Mouse (Mus musculus) lung, embryonic 16.5 days (tissue): ENCODE data around the gene Akap6. TPM values are rescaled to one million over a fixed set of nuclear protein-coding genes. Genes with fewer than 3 reads are reported as not detected.

Experiments
- ATAC-seq: fragments of 200-750 bp; cut with Nextera tagmentation; 2 replicates; pipeline ENCODE4 v1.8.0; 2017; ENCODE audit warnings: low read depth, mild to moderate bottlenecking, moderate library complexity
- H3K27ac ChIP-seq: fragments of 300-500 bp; sonication (generic); 2 replicates; pipeline ENCODE4 v1.5.1; 2014; ENCODE audit warnings: mild to moderate bottlenecking, control low read depth, low read length
- H3K27me3 ChIP-seq: fragments of 300-500 bp; sonication (generic); 2 replicates; pipeline ENCODE4 v1.6.1; 2014; ENCODE audit warnings: low read depth, low read length, mixed read lengths; ENCODE audit not compliant: control insufficient read depth, insufficient read depth
- H3K36me3 ChIP-seq: fragments of 300-500 bp; sonication (generic); 2 replicates; pipeline ENCODE4 v1.6.1; 2014; ENCODE audit warnings: low read length; ENCODE audit not compliant: control insufficient read depth, insufficient read depth
- H3K4me1 ChIP-seq: fragments of 300-500 bp; sonication (generic); replicated peaks from 2 replicates; pipeline ENCODE4 v1.6.1; 2014; ENCODE audit warnings: low read length, mixed read lengths; ENCODE audit not compliant: control insufficient read depth, insufficient read depth
- H3K4me2 ChIP-seq: fragments of 300-500 bp; sonication (generic); 2 replicates; pipeline ENCODE4 v1.6.1; 2014; ENCODE audit warnings: low read depth, low read length, control low read depth
- H3K4me3 ChIP-seq: fragments of 300-500 bp; sonication (generic); 2 replicates; pipeline ENCODE4 v1.5.1; 2014; ENCODE audit warnings: mild to moderate bottlenecking, low read length, control low read depth
- H3K9ac ChIP-seq: fragments of 300-500 bp; sonication (generic); 2 replicates; pipeline ENCODE4 v1.6.1; 2014; ENCODE audit warnings: low read length, control low read depth
- H3K9me3 ChIP-seq: fragments of 300-500 bp; sonication (generic); 2 replicates; pipeline ENCODE4 v1.6.1; 2016; ENCODE audit warnings: low read length; ENCODE audit not compliant: control insufficient read depth
- WGBS: fragments of 180-500 bp; shearing (Covaris S2); extraction: QIAGEN DNeasy Blood & Tissue Kit; methylation state at CpG from one replicate; pipeline ENCODE4 v1.1.7; 2014; 5-methylcytosine and 5-hydroxymethylcytosine counted together
- polyA plus RNA-seq: library from polyadenylated mRNA; unstranded; fragments of >200 nt; fragmentation: Nextera tagmentation; extraction: Ambion mirVana; gene quantifications from 2 replicates; pipeline ENCODE4 v1.2.1, GENCODE M21; 2015

Gene Akap6
- polyA plus RNA-seq, 1 experiment from 2014 or later = 0.64 TPM

- Histone ChIP-seq H3K36me3 (no peaks in the 10 kb centered on the region), H3K4me3 (no peak overlapping the region), H3K4me2 (no peak overlapping the region), H3K27me3 (no peaks in the 10 kb centered on the region; the same call in 1 of the 2 replicates), H3K9me3 (no peaks in the 10 kb centered on the region), H3K4me1 (peaks cover 3% of the 10 kb centered on the region; the same call in 1 of the 2 replicates), H3K27ac (no peak overlapping the region), H3K9ac (no peak overlapping the region)
- ATAC-seq = no peak
- WGBS = 61% methylated on average over 9 of the region's 9 CpGs
Observed at GRCm38 (mm10) chr12:53066321-53066720, 367.1 kb downstream of the Akap6 start.

DNA sequence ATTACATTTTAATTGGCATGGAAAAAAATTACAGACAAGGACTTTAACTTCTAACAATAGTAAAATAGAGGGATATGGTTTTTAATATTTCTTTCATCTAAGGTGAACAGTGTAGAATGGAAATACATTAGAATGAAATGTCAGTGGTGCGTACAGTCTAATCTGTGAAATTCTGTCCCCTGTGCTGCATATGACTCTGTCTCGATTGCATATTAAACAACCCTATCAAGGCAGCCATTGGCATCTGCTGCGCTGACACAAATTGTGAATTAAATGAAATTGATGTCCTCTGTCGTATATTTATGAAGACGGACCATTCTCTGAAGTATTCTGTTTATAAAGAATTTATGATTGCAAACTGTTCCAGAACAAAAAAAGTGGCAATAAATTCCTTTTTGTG lies 371.7 kb downstream of the Akap6 start:
- 84% methylated on average over 5 of the region's 5 CpGs for WGBS
- no peak for ATAC-seq
- H3K27ac ChIP-seq = no peak overlapping the region

DNA sequence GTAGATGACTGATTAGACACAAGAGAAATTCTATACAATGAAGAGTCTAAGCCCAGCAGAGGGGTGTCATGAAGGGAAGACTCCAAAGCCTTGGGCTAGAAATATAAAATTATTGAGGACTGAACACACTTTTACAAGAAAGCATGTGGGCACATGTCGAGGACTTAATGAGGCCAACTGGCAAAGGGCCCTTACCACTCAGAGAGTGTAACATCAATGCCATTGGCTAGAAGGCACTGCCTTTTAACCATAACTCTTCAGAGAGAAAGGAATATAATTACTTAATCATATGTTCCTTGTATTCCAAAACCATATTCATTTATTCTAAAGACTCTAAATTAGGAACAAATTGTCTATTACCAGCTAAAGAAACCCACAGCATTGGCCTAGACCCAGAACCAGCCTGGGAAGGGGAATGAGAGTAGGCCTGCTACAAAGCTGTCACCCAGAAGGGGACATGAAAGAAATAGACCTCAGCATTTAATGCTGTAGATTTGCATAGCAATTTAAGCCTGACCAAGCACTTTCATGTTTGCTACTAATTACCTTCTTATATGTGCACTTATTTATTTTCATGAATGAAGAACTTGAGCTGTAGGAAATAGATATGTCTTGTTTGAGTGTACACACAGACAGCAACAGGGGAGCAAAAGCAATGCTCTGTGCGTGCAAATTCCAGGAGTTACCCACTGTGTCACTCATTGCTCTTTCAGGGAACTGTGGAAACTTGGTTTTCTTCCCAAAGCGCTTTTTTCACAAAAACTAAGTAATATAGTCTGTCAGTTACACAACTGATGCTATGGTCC lies 377.6 kb downstream of the Akap6 start:
- no peaks in the 10 kb centered on the region for H3K36me3 ChIP-seq
- no peak overlapping the region for H3K27ac ChIP-seq
- H3K27me3 ChIP-seq = no peaks in the 10 kb centered on the region
- 90% methylated on average over 3 of the region's 3 CpGs for WGBS
- H3K9me3 ChIP-seq = no peaks in the 10 kb centered on the region
- ATAC-seq = no peak
- no peak overlapping the region for H3K4me3 ChIP-seq
- H3K4me1 ChIP-seq = no peaks in the 10 kb centered on the region
- H3K9ac ChIP-seq = no peak overlapping the region
- H3K4me2 ChIP-seq = no peak overlapping the region

More for the DNA sequence above, 371.7 kb downstream of the Akap6 start:
- no peaks in the 10 kb centered on the region for H3K36me3 ChIP-seq
- H3K4me2 ChIP-seq = no peak overlapping the region
- H3K27me3 ChIP-seq = no peaks in the 10 kb centered on the region
- H3K9me3 ChIP-seq = no peaks in the 10 kb centered on the region
- H3K9ac ChIP-seq = no peak overlapping the region
- H3K4me1 ChIP-seq = no peaks in the 10 kb centered on the region
- no peak overlapping the region for H3K4me3 ChIP-seq

- no peak overlapping the region for H3K27ac ChIP-seq
- H3K9me3 ChIP-seq = no peaks in the 10 kb centered on the region
- H3K4me2 ChIP-seq = no peak overlapping the region
- no peak overlapping the region for H3K9ac ChIP-seq
- no peaks in the 10 kb centered on the region for H3K27me3 ChIP-seq
- no peaks in the 10 kb centered on the region for H3K4me1 ChIP-seq
- WGBS = 43% methylated on average over 3 of the region's 3 CpGs
- ATAC-seq = no peak
- H3K36me3 ChIP-seq = no peaks in the 10 kb centered on the region
- H3K4me3 ChIP-seq = no peak overlapping the region
Observed at GRCm38 (mm10) chr12:53085789-53086188, 386.6 kb downstream of the Akap6 start.

- Histone ChIP-seq H3K4me2 (no peak overlapping the region), H3K27me3 (no peaks in the 10 kb centered on the region), H3K27ac (no peak overlapping the region), H3K9me3 (no peaks in the 10 kb centered on the region), H3K9ac (no peak overlapping the region), H3K4me1 (no peaks in the 10 kb centered on the region), H3K36me3 (no peaks in the 10 kb centered on the region), H3K4me3 (no peak overlapping the region)
- WGBS = 82% methylated on average over 10 of the region's 10 CpGs
- ATAC-seq = no peak
Observed at GRCm38 (mm10) chr12:53112276-53112675, 413.1 kb downstream of the Akap6 start.

DNA sequence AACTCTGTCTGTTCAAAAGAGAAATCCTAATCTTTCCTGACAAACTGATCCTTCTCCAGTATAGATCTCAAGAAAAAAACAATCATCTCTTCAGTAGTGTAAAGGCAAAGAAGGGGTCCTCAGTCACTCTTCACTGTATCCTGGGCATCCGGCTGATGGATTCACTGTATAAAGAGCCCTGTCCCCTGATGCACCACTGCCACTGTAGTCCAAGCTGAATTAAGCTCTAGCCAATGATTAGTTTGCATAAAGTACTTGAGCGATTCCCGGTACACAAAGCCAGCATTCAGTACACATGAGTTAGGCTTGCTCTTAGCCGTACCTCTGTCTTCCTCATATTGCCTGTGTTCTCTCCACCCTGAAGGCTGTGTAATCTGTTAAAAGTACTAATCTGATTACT lies 420.2 kb downstream of the Akap6 start:
- no peak overlapping the region for H3K4me3 ChIP-seq
- no peaks in the 10 kb centered on the region for H3K9me3 ChIP-seq
- no peak for ATAC-seq
- peaks cover 2% of the 10 kb centered on the region; the same call in 1 of the 2 replicates for H3K27me3 ChIP-seq
- H3K4me2 ChIP-seq = no peak overlapping the region
- H3K9ac ChIP-seq = no peak overlapping the region
- no peaks in the 10 kb centered on the region for H3K4me1 ChIP-seq
- H3K36me3 ChIP-seq = no peaks in the 10 kb centered on the region
- no peak overlapping the region for H3K27ac ChIP-seq
- 53% methylated on average over 4 of the region's 4 CpGs for WGBS

GRCm38 (mm10) chr12:53124131-53124530 lies 424.9 kb downstream of the Akap6 start:
- no peak overlapping the region for H3K9ac ChIP-seq
- H3K4me1 ChIP-seq = peaks cover 3% of the 10 kb centered on the region; the same call in 1 of the 2 replicates
- no peaks in the 10 kb centered on the region for H3K36me3 ChIP-seq
- no peak overlapping the region for H3K27ac ChIP-seq
- H3K9me3 ChIP-seq = no peaks in the 10 kb centered on the region
- peaks cover 16% of the 10 kb centered on the region for H3K27me3 ChIP-seq
- 31% methylated on average over 7 of the region's 7 CpGs for WGBS
- 0 out of 2 replicates have a peak overlapping the region, but pooled peaks have one; percentile 28 for H3K4me2 ChIP-seq
- peak; percentile 83 for ATAC-seq
- no peak overlapping the region for H3K4me3 ChIP-seq

DNA sequence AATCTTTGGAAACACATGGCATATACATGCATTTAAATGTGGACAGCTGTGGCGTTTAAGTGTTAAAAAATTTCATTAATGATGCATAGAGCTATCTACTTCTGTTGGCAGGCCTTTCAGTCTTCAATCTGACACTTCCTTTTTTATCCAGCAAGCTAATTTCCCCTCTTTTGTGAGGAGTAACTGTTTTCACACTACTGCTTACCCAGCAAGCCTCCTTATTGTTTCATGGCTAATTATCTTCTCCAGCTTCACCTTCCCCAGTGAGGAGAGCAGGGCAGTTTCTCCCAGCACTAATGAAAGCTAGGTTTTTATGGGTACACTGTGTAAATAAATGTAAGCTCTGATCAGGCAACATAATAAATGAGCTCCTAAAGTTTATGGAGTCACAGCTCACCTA lies 425.5 kb downstream of the Akap6 start:
- peaks cover 14% of the 10 kb centered on the region for H3K27me3 ChIP-seq
- H3K4me1 ChIP-seq = peaks cover 3% of the 10 kb centered on the region; the same call in 1 of the 2 replicates
- no peaks in the 10 kb centered on the region for H3K36me3 ChIP-seq
- no peak overlapping the region for H3K9ac ChIP-seq
- no peaks in the 10 kb centered on the region for H3K9me3 ChIP-seq
- no peak overlapping the region for H3K4me3 ChIP-seq
- WGBS = 28% methylated on average over 1 of the region's 1 CpGs
- H3K4me2 ChIP-seq = 0 out of 2 replicates have a peak overlapping the region, but pooled peaks have one; percentile 28
- no peak for ATAC-seq
- no peak overlapping the region for H3K27ac ChIP-seq

DNA sequence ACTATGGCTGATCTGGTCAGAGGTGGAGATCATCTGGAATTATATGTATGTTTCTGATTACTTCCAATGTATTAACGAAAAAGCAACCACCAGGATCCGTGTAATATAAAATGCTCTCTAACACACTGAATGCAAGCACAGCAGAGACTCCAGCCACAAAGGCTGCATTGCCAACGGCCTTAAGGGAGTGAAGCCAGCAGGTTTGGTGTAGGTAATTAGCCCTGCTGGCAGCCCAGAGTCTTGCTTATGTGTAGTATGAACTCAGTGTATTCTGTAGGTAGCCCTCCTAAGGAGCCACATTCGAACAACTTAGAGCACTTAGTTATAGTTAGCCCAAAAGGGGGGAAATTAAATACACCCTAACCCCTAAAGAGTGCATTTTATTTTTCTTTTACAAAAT lies 426.1 kb downstream of the Akap6 start:
- Histone ChIP-seq H3K27ac (no peak overlapping the region), H3K9ac (no peak overlapping the region), H3K4me1 (peaks cover 3% of the 10 kb centered on the region; the same call in 1 of the 2 replicates), H3K9me3 (no peaks in the 10 kb centered on the region), H3K27me3 (peaks cover 15% of the 10 kb centered on the region), H3K4me2 (no peak overlapping the region), H3K4me3 (no peak overlapping the region), H3K36me3 (no peaks in the 10 kb centered on the region)
- ATAC-seq = no peak
- WGBS = 77% methylated on average over 4 of the region's 4 CpGs
